23 mouse cellular contexts compared by ENCODE assay signal in genomic region chr8:15235410-15235809, GRCm38 (mm10).
"Had no signal": no experiment of that assay in that cellular context is flagged by ENCODE, and none has a peak within 500 bp of the region (broad histone marks: within the 10 kb centered on the region; RNA-seq: fewer than 3 reads in every experiment).

No protein-coding gene starts in this region.

- H3K27ac ChIP-seq: layer of hippocampus, adult 2 months; limb, embryonic 10.5 days; limb, embryonic 13.5 days; liver, embryonic 12.5 days; liver, embryonic 15.5 days; lung, embryonic 15.5 days; midbrain, embryonic 10.5 days; midbrain, embryonic 13.5 days; stomach, postnatal 0 days had no signal

- H3K4me1 ChIP-seq: limb, embryonic 10.5 days; limb, embryonic 13.5 days; liver, embryonic 12.5 days; liver, embryonic 15.5 days; lung, embryonic 15.5 days; megakaryocyte, embryonic 14.5 days; midbrain, embryonic 10.5 days; midbrain, embryonic 13.5 days had no signal

- DNase-seq: kidney, adult 18-20 months; kidney, adult 9 months; kidney, postnatal 14 days; kidney, postnatal 4 days; layer of hippocampus, adult 9-11 months; liver; lung, adult 18-20 months; lung, postnatal 10 days; lung, postnatal 36 days; right cerebral cortex, postnatal 14 days; thymus, adult 2 months; thymus, postnatal 25 days had no signal

- H3K4me2 ChIP-seq: limb, embryonic 13.5 days; liver, embryonic 12.5 days; liver, embryonic 15.5 days; lung, embryonic 15.5 days; midbrain, embryonic 13.5 days had no signal

- H3K4me3 ChIP-seq: layer of hippocampus, adult 2 months; limb, embryonic 10.5 days; limb, embryonic 13.5 days; liver, embryonic 12.5 days; liver, embryonic 15.5 days; lung, embryonic 15.5 days; megakaryocyte, embryonic 14.5 days; midbrain, embryonic 10.5 days; midbrain, embryonic 13.5 days had no signal

- H3K27me3 ChIP-seq: limb, embryonic 13.5 days; liver, embryonic 12.5 days; liver, embryonic 15.5 days; lung, embryonic 15.5 days; megakaryocyte, embryonic 14.5 days; midbrain, embryonic 13.5 days had no signal

- H3K9me3 ChIP-seq: limb, embryonic 10.5 days; limb, embryonic 13.5 days; liver, embryonic 12.5 days; liver, embryonic 15.5 days; lung, embryonic 15.5 days; midbrain, embryonic 10.5 days; midbrain, embryonic 13.5 days had no signal

- ATAC-seq: intestine, embryonic 16.5 days; liver, embryonic 12.5 days; midbrain, embryonic 13.5 days had no signal

- H3K9ac ChIP-seq: limb, embryonic 13.5 days; liver, embryonic 12.5 days; liver, embryonic 15.5 days; lung, embryonic 15.5 days; midbrain, embryonic 13.5 days had no signal

- H3K36me3 ChIP-seq: limb, embryonic 10.5 days; limb, embryonic 13.5 days; liver, embryonic 12.5 days; liver, embryonic 15.5 days; lung, embryonic 15.5 days; midbrain, embryonic 10.5 days; midbrain, embryonic 13.5 days had no signal
